Mouse (Mus musculus) ES-E14 (cell line): ENCODE data around the gene Trim28. TPM values are rescaled to one million over a fixed set of nuclear protein-coding genes. Genes with fewer than 3 reads are reported as not detected.

Experiments
- DNase-seq: peaks from one replicate; pipeline ENCODE4 v3.0.0-alpha.2; 2013; ENCODE audit warnings: low read depth, low spot score
- H3K27ac ChIP-seq: 2 replicates; pipeline ENCODE4 v1.5.1; 2012; ENCODE audit warnings: low read depth, mild to moderate bottlenecking, low read length, moderate library complexity, mixed read lengths; ENCODE audit not compliant: poor library complexity, insufficient read depth, severe bottlenecking
- H3K36me3 ChIP-seq: 2 replicates; pipeline ENCODE4 v1.6.1; 2012; ENCODE audit warnings: mild to moderate bottlenecking, low read length, moderate library complexity, mixed read lengths; ENCODE audit not compliant: control insufficient read depth, poor library complexity, insufficient read depth, severe bottlenecking
- H3K4me1 ChIP-seq, 2 experiments: fragments of 150-350 bp in 1 of 2; sonication (generic) in 1 of 2; 2 replicates each; pipeline ENCODE4 v1.6.1; 2012; ENCODE audit warnings: low read length in 2 of 2, mild to moderate bottlenecking in 1 of 2, mixed read lengths in 1 of 2; ENCODE audit not compliant: control insufficient read depth in 2 of 2, insufficient read depth in 2 of 2, poor library complexity in 1 of 2
- H3K4me3 ChIP-seq, 2 experiments: fragments of 150-350 bp in 1 of 2; sonication (generic) in 1 of 2; 2 replicates each; pipeline ENCODE4 v1.5.1; 2012; ENCODE audit warnings: low read length in 2 of 2, low read depth in 1 of 2, mild to moderate bottlenecking in 1 of 2, mixed read lengths in 1 of 2; ENCODE audit not compliant: insufficient read depth in 1 of 2, poor library complexity in 1 of 2, severe bottlenecking in 1 of 2
- H3K9ac ChIP-seq: 2 replicates; pipeline ENCODE4 v1.6.1; 2012; ENCODE audit warnings: low read depth, mild to moderate bottlenecking, low read length, mixed read lengths; ENCODE audit not compliant: poor library complexity, insufficient read depth, severe bottlenecking
- H3K9me3 ChIP-seq: fragments of 150-350 bp; sonication (generic); 2 replicates; pipeline ENCODE4 v1.6.1; 2012; ENCODE audit warnings: low read depth, mild to moderate bottlenecking, low read length; ENCODE audit not compliant: control insufficient read depth, insufficient read depth
- CHD2 ChIP-seq: IDR thresholded peaks from 2 replicates; pipeline ENCODE4 v1.6.1; 2014; ENCODE audit warnings: mild to moderate bottlenecking, low read depth, low read length, inconsistent platforms
- HCFC1 ChIP-seq: IDR thresholded peaks from 2 replicates; pipeline ENCODE4 v1.6.1; 2012; ENCODE audit warnings: low read length, inconsistent platforms, borderline replicate concordance; ENCODE audit not compliant: insufficient read depth
- MAFK ChIP-seq: IDR thresholded peaks from 2 replicates; pipeline ENCODE4 v1.6.1; 2014; ENCODE audit warnings: mild to moderate bottlenecking, low read depth, low read length, inconsistent platforms; ENCODE audit not compliant: insufficient read depth
- ZC3H11A ChIP-seq: IDR thresholded peaks from 2 replicates; pipeline ENCODE4 v1.6.1; 2012; ENCODE audit warnings: low read depth, mild to moderate bottlenecking, inconsistent platforms, low read length, borderline replicate concordance
- ZNF384 ChIP-seq: IDR thresholded peaks from 2 replicates; pipeline ENCODE4 v1.6.1; 2012; ENCODE audit warnings: low read depth, low read length, inconsistent platforms
- in situ Hi-C, 2 experiments: fragments of 600-800 bp; cut with MboI; formaldehyde crosslinking; loops; one replicate each; pipeline ENCODE4 v1.15.1; 2025; ENCODE audit warnings: low sequenced_read_pairs in 2 of 2, inconsistent platforms in 1 of 2; ENCODE audit not compliant: unreplicated experiment in 2 of 2
- total RNA-seq: library from RNA; depleted of rRNA; stranded (reverse); fragments of 300-350 nt; gene quantifications from 2 replicates; pipeline ENCODE4 v1.2.3, GENCODE M21; 2012

The Trim28 gene
- total RNA-seq, 1 experiment = 2,698 TPM

DNA sequence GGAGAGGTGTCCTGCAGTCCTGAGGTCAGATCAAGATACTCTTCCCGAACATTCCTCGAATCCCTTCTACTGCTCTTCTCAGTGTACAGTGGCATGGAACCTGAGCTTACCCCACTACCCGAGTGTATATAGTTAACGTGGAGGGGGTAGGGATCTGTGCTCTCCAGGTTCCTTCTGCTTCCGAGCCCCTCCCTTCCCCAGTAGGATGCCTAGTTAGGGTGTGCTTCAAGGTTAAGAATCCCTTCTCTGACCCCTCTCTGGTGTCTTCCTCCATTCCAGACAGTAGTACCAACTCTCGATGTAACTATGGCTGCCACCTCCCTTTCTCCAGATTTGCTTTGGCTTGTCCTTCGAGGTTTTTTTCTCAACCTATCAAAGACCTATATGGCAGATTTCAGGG is 18.6 kb upstream of the Trim28 start:
- DNase-seq = no peak
- H3K4me1 ChIP-seq = peaks cover 2 to 11% of the 10 kb centered on the region in 2 experiments; a peak in 2 of 4 replicates
- no peaks in the 10 kb centered on the region for H3K9me3 ChIP-seq
- H3K4me3 ChIP-seq = no peak overlapping the region
- in situ Hi-C loops = no loop called here
- no peak overlapping the region; the same call in 1 of the 2 replicates for H3K9ac ChIP-seq
- TF ChIP-seq HCFC1 = no peak
- TF ChIP-seq MAFK = no peak
- TF ChIP-seq ZC3H11A = no peak
- TF ChIP-seq CHD2 = no peak
- no peak for TF ChIP-seq ZNF384
- H3K36me3 ChIP-seq = peaks cover 7% of the 10 kb centered on the region
- H3K27ac ChIP-seq = no peak overlapping the region

- TF ChIP-seq ZNF384 = no peak
- no peak for TF ChIP-seq HCFC1
- TF ChIP-seq MAFK = no peak
- TF ChIP-seq CHD2 = no peak
- no peak for TF ChIP-seq ZC3H11A
- peaks cover 0 to 2% of the 10 kb centered on the region in 2 experiments; a peak in 1 of 4 replicates for H3K4me1 ChIP-seq
- peaks cover 7% of the 10 kb centered on the region for H3K36me3 ChIP-seq
- H3K27ac ChIP-seq = no peak overlapping the region
- no peak overlapping the region for H3K4me3 ChIP-seq
- no peak for DNase-seq
- no peaks in the 10 kb centered on the region for H3K9me3 ChIP-seq
- no peak overlapping the region for H3K9ac ChIP-seq
- in situ Hi-C loops = no loop called here
Observed at GRCm38 (mm10) chr7:12985724-12986123, 13.2 kb upstream of the Trim28 start.

- TF ChIP-seq CHD2 = no peak
- no peak for TF ChIP-seq HCFC1
- no peak for TF ChIP-seq ZNF384
- TF ChIP-seq ZC3H11A = no peak
- TF ChIP-seq MAFK = no peak
- Histone ChIP-seq H3K9me3 (no peaks in the 10 kb centered on the region), H3K36me3 (peaks cover 7% of the 10 kb centered on the region), H3K9ac (no peak overlapping the region), H3K4me3 (no peak overlapping the region), H3K27ac (no peak overlapping the region), H3K4me1 (peaks cover 0 to 2% of the 10 kb centered on the region in 2 experiments; a peak in 1 of 4 replicates)
- in situ Hi-C loops = no loop called here
- DNase-seq = no peak
Observed at GRCm38 (mm10) chr7:12986906-12987305, 12.0 kb upstream of the Trim28 start.

GRCm38 (mm10) chr7:12987409-12988189 is 11.3 kb upstream of the Trim28 start:
- no peak for TF ChIP-seq ZNF384
- TF ChIP-seq HCFC1 = no peak
- no peak for TF ChIP-seq ZC3H11A
- no peak for TF ChIP-seq CHD2
- TF ChIP-seq MAFK = no peak
- no peak overlapping the region for H3K27ac ChIP-seq
- H3K36me3 ChIP-seq = peaks cover 3% of the 10 kb centered on the region; the same call in 1 of the 2 replicates
- no peaks in the 10 kb centered on the region for H3K9me3 ChIP-seq
- in situ Hi-C loops = no loop called here
- no peak for DNase-seq
- no peak overlapping the region for H3K4me3 ChIP-seq
- no peak overlapping the region for H3K9ac ChIP-seq
- H3K4me1 ChIP-seq = peaks cover 0 to 2% of the 10 kb centered on the region in 2 experiments; a peak in 1 of 4 replicates
